Mouse (Mus musculus) CH12.LX (cell line): ENCODE results near the gene Smco2. TPM values are rescaled to one million over a fixed set of nuclear protein-coding genes. Genes with fewer than 3 reads are reported as not detected.

Source experiments
- DNase-seq: peaks from one replicate; pipeline ENCODE4 v3.0.0-alpha.2; 2013; ENCODE audit errors: extremely low read depth
- H3K27ac ChIP-seq: 2 replicates; pipeline ENCODE4 v1.5.1; 2012; ENCODE audit warnings: low read depth, mild to moderate bottlenecking, control low read depth, moderate library complexity; ENCODE audit not compliant: insufficient read depth
- H3K27me3 ChIP-seq: replicated peaks from 2 replicates; pipeline ENCODE3; 2012; ENCODE audit warnings: inconsistent platforms
- H3K36me3 ChIP-seq, 2 experiments: replicated peaks in 1 of 2; 2 replicates each; pipeline versions ENCODE3 to v1.6.1; 2012; ENCODE audit warnings: inconsistent platforms in 1 of 2, low read length in 1 of 2, mild to moderate bottlenecking in 1 of 2, mixed read lengths in 1 of 2, moderate library complexity in 1 of 2; ENCODE audit not compliant: control insufficient read depth in 1 of 2, insufficient read depth in 1 of 2
- H3K4me1 ChIP-seq, 2 experiments: 2 replicates each; pipeline ENCODE4 v1.6.1; 2012; ENCODE audit warnings: inconsistent platforms in 1 of 2, moderate library complexity in 1 of 2; ENCODE audit not compliant: insufficient read depth in 2 of 2, control insufficient read depth in 1 of 2
- H3K4me2 ChIP-seq: 2 replicates; pipeline ENCODE4 v1.6.1; 2012; ENCODE audit warnings: low read depth, mild to moderate bottlenecking, control low read depth; ENCODE audit not compliant: poor library complexity, insufficient read depth, severe bottlenecking
- H3K4me3 ChIP-seq, 3 experiments: fragments of 150-350 bp in 1 of 3; sonication (generic) in 1 of 3; replicated peaks in 1 of 3; 2 replicates each; pipeline versions ENCODE3 to v1.5.1; 2011 to 2012; ENCODE audit warnings: low read depth in 2 of 3, low read length in 2 of 3, mild to moderate bottlenecking in 2 of 3, moderate library complexity in 2 of 3, control low read depth in 1 of 3, improper control_type of control experiment in 1 of 3, inconsistent platforms in 1 of 3, mixed read lengths in 1 of 3; ENCODE audit not compliant: poor library complexity in 1 of 3
- H3K79me2 ChIP-seq: replicated peaks from 2 replicates; pipeline ENCODE4 v1.6.1; 2012; ENCODE audit warnings: mild to moderate bottlenecking, moderate library complexity; ENCODE audit not compliant: control insufficient read depth, poor library complexity, insufficient read depth, severe bottlenecking; ENCODE audit errors: extremely low read depth
- H3K9ac ChIP-seq: 2 replicates; pipeline ENCODE4 v1.6.1; 2012; ENCODE audit warnings: low read depth, mild to moderate bottlenecking, control low read depth, moderate library complexity; ENCODE audit not compliant: insufficient read depth
- H3K9me3 ChIP-seq: replicated peaks from 2 replicates; pipeline ENCODE3; 2012; ENCODE audit warnings: low read length, inconsistent platforms, mixed read lengths
- BHLHE40 ChIP-seq: IDR thresholded peaks from 2 replicates; pipeline ENCODE4 v1.6.1; 2011; ENCODE audit warnings: mild to moderate bottlenecking, low read depth, low read length, improper control_type of control experiment
- CTCF ChIP-seq, 2 experiments: IDR thresholded peaks in 1 of 2; conservative IDR thresholded peaks in 1 of 2; 2 replicates each; pipeline ENCODE4 v1.5.1; 2011 to 2012; ENCODE audit warnings: low read depth in 2 of 2, low read length in 2 of 2, improper control_type of control experiment in 1 of 2, inconsistent platforms in 1 of 2, mild to moderate bottlenecking in 1 of 2, moderate library complexity in 1 of 2
- E2F4 ChIP-seq: IDR thresholded peaks from 2 replicates; pipeline ENCODE4 v1.6.1; 2011; ENCODE audit warnings: low read depth, low read length, improper control_type of control experiment; ENCODE audit not compliant: insufficient replicate concordance
- ELF1 ChIP-seq: IDR thresholded peaks from 2 replicates; pipeline ENCODE4 v1.6.1; 2014; ENCODE audit warnings: low read depth, mild to moderate bottlenecking, inconsistent platforms, low read length, improper control_type of control experiment
- GABPA ChIP-seq: IDR thresholded peaks from 2 replicates; pipeline ENCODE4 v1.6.1; 2012; ENCODE audit warnings: low read depth, low read length, improper control_type of control experiment, inconsistent platforms; ENCODE audit not compliant: insufficient replicate concordance
- IRF4 ChIP-seq: IDR thresholded peaks from 2 replicates; pipeline ENCODE4 v1.6.1; 2014; ENCODE audit warnings: low read depth, mild to moderate bottlenecking, inconsistent platforms, low read length, improper control_type of control experiment
- JUN ChIP-seq: IDR thresholded peaks from 2 replicates; pipeline ENCODE4 v1.6.1; 2011; ENCODE audit warnings: low read depth, mild to moderate bottlenecking, low read length, improper control_type of control experiment, moderate library complexity; ENCODE audit not compliant: insufficient read depth
- JUND ChIP-seq: conservative IDR thresholded peaks from 2 replicates; pipeline ENCODE4 v1.6.1; 2011; ENCODE audit warnings: low read depth, low read length, improper control_type of control experiment
- MAX ChIP-seq: IDR thresholded peaks from 2 replicates; pipeline ENCODE4 v1.6.1; 2011; ENCODE audit warnings: low read length, improper control_type of control experiment
- MEF2A ChIP-seq: IDR thresholded peaks from 2 replicates; pipeline ENCODE4 v1.6.1; 2014; ENCODE audit warnings: low read depth, mild to moderate bottlenecking, inconsistent platforms, low read length, improper control_type of control experiment, borderline replicate concordance
- MXI1 ChIP-seq: IDR thresholded peaks from 2 replicates; pipeline ENCODE4 v1.6.1; 2011; ENCODE audit warnings: mild to moderate bottlenecking, low read depth, low read length, improper control_type of control experiment
- NELFE ChIP-seq: IDR thresholded peaks from 2 replicates; pipeline ENCODE4 v1.6.1; 2011; ENCODE audit warnings: low read depth, low read length, improper control_type of control experiment
- PAX5 ChIP-seq: IDR thresholded peaks from 2 replicates; pipeline ENCODE4 v1.6.1; 2012; ENCODE audit warnings: low read length, inconsistent platforms, mixed read lengths
- POLR2A ChIP-seq: IDR thresholded peaks from 2 replicates; pipeline ENCODE4 v1.6.1; 2011; ENCODE audit warnings: low read depth, mild to moderate bottlenecking, improper control_type of control experiment, low read length
- POLR2AphosphoS2 ChIP-seq: IDR thresholded peaks from 2 replicates; pipeline ENCODE4 v1.6.1; 2011; ENCODE audit warnings: low read depth, low read length, improper control_type of control experiment
- RAD21 ChIP-seq: IDR thresholded peaks from 2 replicates; pipeline ENCODE4 v1.6.1; 2011; ENCODE audit warnings: low read depth, mild to moderate bottlenecking, low read length, improper control_type of control experiment, moderate library complexity
- RCOR1 ChIP-seq: conservative IDR thresholded peaks from 2 replicates; pipeline ENCODE4 v1.6.1; 2012; ENCODE audit warnings: low read depth, mild to moderate bottlenecking, inconsistent platforms, low read length, improper control_type of control experiment
- SMC3 ChIP-seq: IDR thresholded peaks from 2 replicates; pipeline ENCODE4 v1.6.1; 2011; ENCODE audit warnings: low read depth, low read length, improper control_type of control experiment
- TCF12 ChIP-seq: IDR thresholded peaks from 2 replicates; pipeline ENCODE4 v1.6.1; 2014; ENCODE audit warnings: low read depth, mild to moderate bottlenecking, inconsistent platforms, low read length, improper control_type of control experiment
- USF1 ChIP-seq: IDR thresholded peaks from 2 replicates; pipeline ENCODE4 v1.6.1; 2014; ENCODE audit warnings: low read depth, mild to moderate bottlenecking, inconsistent platforms, low read length, improper control_type of control experiment
- ZC3H11A ChIP-seq: IDR thresholded peaks from 2 replicates; pipeline ENCODE4 v1.6.1; 2012; ENCODE audit warnings: low read depth, mild to moderate bottlenecking, inconsistent platforms, low read length, improper control_type of control experiment
- ZKSCAN1 ChIP-seq: IDR thresholded peaks from 2 replicates; pipeline ENCODE4 v1.6.1; 2012; ENCODE audit warnings: low read depth, inconsistent platforms, low read length, improper control_type of control experiment, borderline replicate concordance
- ZMIZ1 ChIP-seq: IDR thresholded peaks from 2 replicates; pipeline ENCODE4 v1.6.1; 2012; ENCODE audit warnings: low read depth, mild to moderate bottlenecking, inconsistent platforms, low read length, improper control_type of control experiment
- ZNF384 ChIP-seq: IDR thresholded peaks from 2 replicates; pipeline ENCODE4 v1.6.1; 2012; ENCODE audit warnings: low read depth, low read length, improper control_type of control experiment, inconsistent platforms
- dilution Hi-C: fragments of 300-500 bp; cut with MboI; formaldehyde crosslinking; loops from 2 replicates; pipeline ENCODE4 v1.14.3; 2020; ENCODE audit warnings: low sequenced_read_pairs; ENCODE audit not compliant: extremely low pct_unique_long_range_greater_than_20kb, extremely low pct_ligation_motif_present
- in situ Hi-C: fragments of 300-500 bp; cut with MboI; formaldehyde crosslinking; loops from 3 replicates; pipeline ENCODE4 v1.14.3; 2019; ENCODE audit warnings: low sequenced_read_pairs, low pct_ligation_motif_present, low pct_unique_long_range_greater_than_20kb, mixed read lengths
- polyA plus RNA-seq: library from polyadenylated mRNA; unstranded; fragments of >175 nt; gene quantifications from 2 replicates; pipeline ENCODE4 v1.2.1, GENCODE M21; 2012; ENCODE audit warnings: low read depth; ENCODE audit not compliant: insufficient read length
- total RNA-seq, 2 experiments: library from RNA; depleted of rRNA; stranded (reverse); fragments of 300-350 nt in 1 of 2; fragments of >200 nt in 1 of 2; gene quantifications; 2 replicates each; pipeline ENCODE4 v1.2.3; 2012 to 2014

The Smco2 gene
- total and polyA plus RNA-seq, 3 experiments: not detected

GRCm38 (mm10) chr6:146824727-146825486 is 25.0 kb upstream of the Smco2 start:
- in situ Hi-C loops: no loop called here
- no peaks in the 10 kb centered on the region for H3K36me3 ChIP-seq
- TF ChIP-seq RCOR1 (no peak), POLR2AphosphoS2 (no peak), RAD21 (peak; percentile 90), E2F4 (no peak), CTCF (conservative IDR thresholded peaks at IDR 0.05 in 1 of 2, IDR thresholded peaks at IDR 0.05 in 1 of 2; ENCODE audit: low read depth in 2 of 2, low read length in 2 of 2) (peak; percentile 90 to 91), JUN (no peak), MAX (peak; percentile 90), ZC3H11A (0 out of 2 replicates have a peak, but pooled peaks have one; percentile 38), ZKSCAN1 (no peak), USF1 (no peak), JUND (no peak), ZMIZ1 (no peak), POLR2A (no peak), SMC3 (peak; percentile 81), TCF12 (no peak)
- no peak overlapping the region for H3K27ac ChIP-seq
- DNase-seq: peak; percentile 62
- no peaks in the 10 kb centered on the region for H3K4me1 ChIP-seq
- no peaks in the 10 kb centered on the region for H3K27me3 ChIP-seq
- no peak overlapping the region for H3K4me3 ChIP-seq
- H3K9me3 ChIP-seq: no peaks in the 10 kb centered on the region
- H3K9ac ChIP-seq: no peak overlapping the region
- no peaks in the 10 kb centered on the region for H3K79me2 ChIP-seq
- H3K4me2 ChIP-seq: peak overlapping the region; percentile 18; the same call in 1 of the 2 replicates
- dilution Hi-C loops: no loop called here

- Histone ChIP-seq H3K9ac (no peak overlapping the region), H3K4me3 (no peak overlapping the region), H3K27ac (no peak overlapping the region), H3K9me3 (no peaks in the 10 kb centered on the region), H3K27me3 (no peaks in the 10 kb centered on the region), H3K4me1 (no peaks in the 10 kb centered on the region), H3K4me2 (no peak overlapping the region; the same call in 1 of the 2 replicates), H3K36me3 (no peaks in the 10 kb centered on the region), H3K79me2 (no peaks in the 10 kb centered on the region)
- in situ Hi-C loops (no loop called here), dilution Hi-C loops (no loop called here)
- DNase-seq: no peak
- no peak for TF ChIP-seq ZNF384
- TF ChIP-seq POLR2A: no peak
- no peak for TF ChIP-seq ZC3H11A
- no peak for TF ChIP-seq E2F4
- TF ChIP-seq PAX5: no peak
- TF ChIP-seq MAX: no peak
- TF ChIP-seq MEF2A: no peak
- no peak for TF ChIP-seq ELF1
- TF ChIP-seq BHLHE40: no peak
- no peak for TF ChIP-seq MXI1
- no peak for TF ChIP-seq CTCF (conservative IDR thresholded peaks at IDR 0.05 in 1 of 2, IDR thresholded peaks at IDR 0.05 in 1 of 2; ENCODE audit: low read depth in 2 of 2, low read length in 2 of 2)
- TF ChIP-seq ZKSCAN1: no peak
- no peak for TF ChIP-seq IRF4
- no peak for TF ChIP-seq GABPA
- TF ChIP-seq NELFE: no peak
- TF ChIP-seq SMC3: no peak
- no peak for TF ChIP-seq RCOR1
Measured at GRCm38 (mm10) chr6:146825487-146825773, 24.5 kb upstream of the Smco2 start.
